Mouse (Mus musculus) limb, embryonic 13.5 days (tissue): ENCODE measurements around the gene Amigo1. TPM values are rescaled to one million over a fixed set of nuclear protein-coding genes. Genes with fewer than 3 reads are reported as not detected.

Source experiments
- ATAC-seq: fragments of 200-750 bp; cut with Nextera tagmentation; 2 replicates; pipeline ENCODE4 v1.8.0; 2017; ENCODE audit warnings: low read depth, moderate number of reproducible peaks, moderate TSS enrichment; ENCODE audit not compliant: low FRiP score
- H3K27ac ChIP-seq: fragments of 300-500 bp; sonication (generic); 2 replicates; pipeline ENCODE4 v1.5.1; 2015; ENCODE audit warnings: inconsistent platforms, mild to moderate bottlenecking, moderate library complexity
- H3K27me3 ChIP-seq: fragments of 300-500 bp; sonication (generic); 2 replicates; pipeline ENCODE4 v1.6.1; 2015; ENCODE audit warnings: mild to moderate bottlenecking, inconsistent platforms
- H3K36me3 ChIP-seq: fragments of 300-500 bp; sonication (generic); 2 replicates; pipeline ENCODE4 v1.6.1; 2015; ENCODE audit warnings: inconsistent platforms, mild to moderate bottlenecking, moderate library complexity
- H3K4me1 ChIP-seq: fragments of 300-500 bp; sonication (generic); 2 replicates; pipeline ENCODE4 v1.6.1; 2015; ENCODE audit warnings: inconsistent platforms
- H3K4me2 ChIP-seq: fragments of 300-500 bp; sonication (generic); replicated peaks from 2 replicates; pipeline ENCODE4 v1.6.1; 2015; ENCODE audit warnings: inconsistent platforms, mild to moderate bottlenecking, moderate library complexity
- H3K4me3 ChIP-seq: fragments of 300-500 bp; sonication (generic); 2 replicates; pipeline ENCODE4 v1.5.1; 2015; ENCODE audit warnings: moderate library complexity, mild to moderate bottlenecking, inconsistent platforms
- H3K9ac ChIP-seq: fragments of 300-500 bp; sonication (generic); 2 replicates; pipeline ENCODE4 v1.6.1; 2015; ENCODE audit warnings: mild to moderate bottlenecking, inconsistent platforms
- H3K9me3 ChIP-seq: fragments of 300-500 bp; sonication (generic); 2 replicates; pipeline ENCODE4 v1.6.1; 2016; ENCODE audit warnings: inconsistent platforms
- WGBS: fragments of 180-500 bp; shearing (Covaris S2); methylation state at CpG from one replicate; pipeline ENCODE4 v1.1.7; 2015; 5-methylcytosine and 5-hydroxymethylcytosine counted together
- polyA plus RNA-seq: library from polyadenylated mRNA; unstranded; fragments of >200 nt; fragmentation: Nextera tagmentation; extraction: Ambion mirVana; gene quantifications from 2 replicates; pipeline ENCODE4 v1.2.1, GENCODE M21; 2015

Gene Amigo1
- polyA plus RNA-seq, 1 experiment from 2014 or later, result 4.4 TPM

DNA sequence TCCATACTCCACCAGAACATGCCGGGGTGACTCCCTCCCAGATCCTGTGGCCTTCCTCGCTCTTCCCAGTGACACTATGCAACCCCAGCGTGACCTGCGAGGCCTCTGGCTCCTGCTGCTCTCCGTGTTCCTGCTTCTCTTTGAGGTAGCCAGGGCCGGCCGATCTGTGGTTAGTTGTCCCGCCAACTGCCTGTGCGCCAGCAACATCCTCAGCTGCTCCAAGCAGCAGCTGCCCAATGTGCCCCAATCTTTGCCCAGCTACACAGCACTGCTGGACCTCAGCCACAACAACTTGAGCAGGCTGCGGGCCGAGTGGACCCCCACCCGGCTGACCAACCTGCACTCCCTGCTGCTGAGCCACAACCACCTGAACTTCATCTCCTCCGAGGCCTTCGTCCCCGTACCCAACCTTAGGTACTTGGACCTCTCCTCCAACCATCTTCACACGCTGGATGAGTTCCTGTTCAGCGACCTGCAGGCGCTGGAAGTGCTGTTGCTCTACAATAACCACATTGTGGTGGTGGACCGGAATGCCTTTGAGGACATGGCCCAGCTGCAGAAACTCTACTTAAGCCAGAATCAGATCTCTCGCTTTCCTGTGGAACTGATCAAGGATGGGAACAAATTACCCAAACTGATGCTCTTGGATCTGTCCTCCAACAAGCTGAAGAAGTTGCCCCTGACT lies 1.1 kb downstream of the Amigo1 start:
- peak overlapping the region; percentile 80; the same call in 1 of the 2 replicates for H3K9ac ChIP-seq
- 60% methylated on average over 20 of the region's 20 CpGs for WGBS
- no peak for ATAC-seq
- no peak overlapping the region for H3K27ac ChIP-seq
- peak overlapping the region; percentile 72 for H3K4me3 ChIP-seq
- peaks cover 21% of the 10 kb centered on the region for H3K27me3 ChIP-seq
- H3K9me3 ChIP-seq, result no peaks in the 10 kb centered on the region
- peaks cover 3% of the 10 kb centered on the region; the same call in 1 of the 2 replicates for H3K36me3 ChIP-seq
- peak overlapping the region; percentile 90 for H3K4me2 ChIP-seq
- H3K4me1 ChIP-seq, result peaks cover 16% of the 10 kb centered on the region; the same call in 1 of the 2 replicates

DNA sequence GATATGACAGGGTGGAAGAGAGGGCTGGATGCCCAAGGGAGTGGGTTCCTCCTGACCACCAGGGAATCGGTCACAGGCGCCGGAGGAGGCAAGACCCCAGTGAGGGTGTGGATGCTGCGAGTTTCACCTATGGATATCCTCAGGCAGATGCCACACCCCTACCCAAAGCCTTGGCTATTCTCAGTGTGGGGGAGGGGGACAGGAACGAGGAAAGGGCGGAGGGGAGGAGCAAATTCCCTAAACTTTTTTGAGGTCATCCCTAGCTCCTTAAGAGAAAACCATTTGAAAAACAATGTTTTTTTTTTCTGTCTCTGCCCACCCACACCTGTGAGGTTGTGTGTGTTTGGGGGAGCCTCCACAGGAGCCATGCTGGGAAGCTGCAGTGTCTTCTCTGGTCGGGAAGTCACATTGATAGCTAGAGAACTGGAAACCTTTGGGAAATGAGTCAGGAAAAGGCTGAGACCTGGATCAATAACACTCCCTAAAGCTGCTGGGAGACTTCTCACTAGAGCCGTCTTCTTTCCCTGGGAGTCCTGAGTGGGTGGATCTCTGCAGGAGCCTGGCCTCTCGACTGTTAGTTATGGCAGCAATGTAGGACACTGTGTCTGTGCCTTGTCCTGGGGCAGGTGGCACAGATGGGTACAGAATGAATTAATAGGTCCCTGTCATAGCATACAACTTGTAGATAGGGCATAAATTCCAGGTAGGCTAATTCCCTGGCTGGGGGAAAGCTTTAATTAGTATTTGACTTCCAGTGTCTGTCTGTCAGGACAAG lies 2.8 kb downstream of the Amigo1 start:
- no peak overlapping the region for H3K27ac ChIP-seq
- no peak for ATAC-seq
- H3K4me1 ChIP-seq, result peaks cover 16% of the 10 kb centered on the region; the same call in 1 of the 2 replicates
- H3K36me3 ChIP-seq, result peaks cover 3% of the 10 kb centered on the region; the same call in 1 of the 2 replicates
- no peak overlapping the region for H3K4me2 ChIP-seq
- peaks cover 21% of the 10 kb centered on the region for H3K27me3 ChIP-seq
- 70% methylated on average over 9 of the region's 9 CpGs for WGBS
- H3K9ac ChIP-seq, result no peak overlapping the region
- no peak overlapping the region for H3K4me3 ChIP-seq
- H3K9me3 ChIP-seq, result no peaks in the 10 kb centered on the region

DNA sequence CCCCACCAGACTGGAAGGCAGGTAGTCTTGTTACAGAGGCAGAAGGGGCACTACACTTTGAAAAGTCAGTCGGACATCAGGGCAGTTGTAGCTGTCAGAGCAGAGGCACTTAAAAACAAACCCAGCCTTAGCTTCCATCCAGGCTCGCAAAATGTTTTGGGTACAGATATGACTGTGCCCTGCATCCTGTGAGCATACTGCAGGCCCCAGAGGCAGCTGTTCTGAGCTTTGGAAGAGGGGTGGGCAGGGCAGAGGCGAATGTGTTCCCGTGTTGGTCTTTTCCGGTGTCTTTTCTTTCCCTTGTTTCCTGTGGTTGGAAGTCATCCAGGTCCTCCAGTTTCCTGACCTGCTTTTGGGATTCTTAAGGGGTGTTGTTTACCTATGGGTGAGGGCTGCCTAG lies 3.8 kb downstream of the Amigo1 start:
- peaks cover 16% of the 10 kb centered on the region; the same call in 1 of the 2 replicates for H3K4me1 ChIP-seq
- H3K4me2 ChIP-seq, result no peak overlapping the region
- no peak overlapping the region for H3K27ac ChIP-seq
- peaks cover 3% of the 10 kb centered on the region; the same call in 1 of the 2 replicates for H3K36me3 ChIP-seq
- no peak overlapping the region for H3K4me3 ChIP-seq
- 54% methylated on average over 5 of the region's 5 CpGs for WGBS
- peak overlapping the region; percentile 19; the same call in 1 of the 2 replicates for H3K9ac ChIP-seq
- H3K27me3 ChIP-seq, result peaks cover 21% of the 10 kb centered on the region
- no peak for ATAC-seq
- H3K9me3 ChIP-seq, result no peaks in the 10 kb centered on the region

DNA sequence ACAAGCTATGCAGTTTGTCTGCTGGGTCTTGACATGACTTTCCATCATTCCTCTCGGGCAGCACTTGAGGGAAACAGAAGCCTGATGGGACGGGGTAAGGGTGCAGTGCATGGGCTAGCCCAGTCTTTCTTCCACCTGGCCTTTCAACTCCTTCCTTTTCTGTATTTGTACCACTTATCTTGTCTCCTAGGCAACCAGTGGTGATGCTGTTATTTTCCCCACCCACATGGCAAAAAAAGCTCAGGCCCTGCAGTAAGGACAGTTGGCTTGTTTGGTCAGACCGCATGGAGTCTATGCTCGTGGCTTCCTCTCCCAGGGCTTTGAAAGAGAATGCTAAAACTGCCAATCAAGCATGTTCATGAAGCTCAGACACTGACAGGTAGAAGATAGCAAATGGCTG lies 7.6 kb downstream of the Amigo1 start:
- H3K4me1 ChIP-seq, result peaks cover 32% of the 10 kb centered on the region
- no peak overlapping the region for H3K4me2 ChIP-seq
- H3K27ac ChIP-seq, result no peak overlapping the region
- no peaks in the 10 kb centered on the region for H3K27me3 ChIP-seq
- ATAC-seq, result no peak
- no peaks in the 10 kb centered on the region; the same call in 1 of the 2 replicates for H3K36me3 ChIP-seq
- no peak overlapping the region for H3K4me3 ChIP-seq
- no peak overlapping the region for H3K9ac ChIP-seq
- 70% methylated on average over 4 of the region's 4 CpGs for WGBS
- H3K9me3 ChIP-seq, result no peaks in the 10 kb centered on the region

DNA sequence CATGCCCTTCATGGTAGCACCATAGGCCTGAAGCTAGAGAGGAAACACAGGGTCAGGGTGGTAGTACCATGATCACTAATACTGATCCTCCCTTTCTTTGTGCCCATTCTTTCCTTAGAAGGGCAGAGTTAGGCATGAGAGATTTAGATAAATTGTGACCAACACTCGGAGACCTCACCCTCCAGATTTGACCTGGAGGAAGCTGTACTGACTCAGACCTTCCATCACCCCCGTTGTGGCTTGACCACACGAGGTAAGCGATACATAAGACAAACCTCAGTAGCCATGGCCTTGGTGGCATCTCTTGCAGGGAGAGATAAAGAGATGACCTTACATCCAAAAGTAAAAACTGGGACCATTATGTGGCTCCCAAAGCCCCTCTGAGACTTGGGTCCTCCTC lies 9.2 kb downstream of the Amigo1 start:
- Histone ChIP-seq H3K4me2 (no peak overlapping the region), H3K4me3 (no peak overlapping the region), H3K4me1 (peaks cover 31% of the 10 kb centered on the region), H3K36me3 (peaks cover 6% of the 10 kb centered on the region; the same call in 1 of the 2 replicates), H3K27me3 (no peaks in the 10 kb centered on the region), H3K9ac (no peak overlapping the region), H3K27ac (no peak overlapping the region), H3K9me3 (no peaks in the 10 kb centered on the region)
- 75% methylated on average over 4 of the region's 4 CpGs for WGBS
- no peak for ATAC-seq

DNA sequence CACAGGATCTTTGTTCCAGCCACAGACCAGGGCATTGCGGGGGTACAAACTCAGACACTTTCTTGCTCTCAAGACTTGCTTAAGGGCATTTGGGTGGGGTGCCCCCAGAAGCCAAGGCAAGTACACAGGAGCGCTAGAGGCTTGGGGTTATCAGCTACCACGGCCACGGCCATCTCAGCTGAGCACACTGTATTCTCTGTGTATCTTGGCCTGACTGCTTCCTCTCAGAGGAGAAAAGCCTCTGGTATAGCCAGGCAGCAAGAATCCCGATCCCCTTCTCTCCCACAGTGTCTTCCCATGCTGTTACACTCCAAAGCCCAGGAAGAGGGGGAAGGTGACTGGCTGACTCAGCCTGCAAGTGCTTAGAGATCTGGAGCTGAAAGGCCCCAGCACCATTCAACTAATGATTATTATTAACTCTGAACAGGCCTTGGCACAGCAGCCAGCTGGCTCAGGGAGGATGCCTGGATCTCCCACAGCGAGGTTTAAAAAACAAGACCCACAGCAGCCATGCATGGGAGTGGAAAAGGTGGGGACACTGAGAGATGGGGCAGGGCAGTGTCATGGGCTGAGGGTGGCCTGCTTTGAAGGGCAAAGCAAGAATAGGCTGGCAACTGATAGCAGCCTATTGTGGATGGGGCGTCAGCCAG lies 9.9 kb downstream of the Amigo1 start:
- 65% methylated on average over 7 of the region's 7 CpGs for WGBS
- no peak for ATAC-seq

DNA sequence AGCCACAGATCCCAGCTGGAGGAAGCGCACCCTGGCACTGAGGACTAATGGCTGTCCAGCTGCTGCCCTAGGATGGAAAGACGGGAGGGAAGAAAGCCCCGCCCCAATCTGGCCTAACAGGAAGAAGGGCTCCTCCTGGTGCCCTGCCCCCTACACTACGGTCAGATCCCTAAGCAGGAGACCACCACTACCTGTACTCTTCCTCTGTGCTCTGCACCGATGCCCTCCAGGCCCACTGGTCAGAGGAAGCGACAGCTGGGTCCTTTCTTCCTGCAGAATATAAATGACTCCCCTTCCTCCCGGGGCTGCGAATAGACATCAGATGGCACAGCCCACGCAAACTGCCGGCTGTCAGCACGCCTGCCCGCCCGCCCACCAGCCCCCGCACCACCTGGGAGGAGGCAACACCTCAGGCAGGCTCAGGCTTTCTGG lies 10.9 kb downstream of the Amigo1 start:
- H3K27ac ChIP-seq, result no peak overlapping the region
- peaks cover 47% of the 10 kb centered on the region for H3K4me1 ChIP-seq
- no peak for ATAC-seq
- peaks cover 13% of the 10 kb centered on the region for H3K36me3 ChIP-seq
- H3K9ac ChIP-seq, result peak overlapping the region; percentile 35
- H3K4me3 ChIP-seq, result no peak overlapping the region
- WGBS, result 13% methylated on average over 13 of the region's 14 CpGs
- peak overlapping the region; percentile 45 for H3K4me2 ChIP-seq
- H3K9me3 ChIP-seq, result no peaks in the 10 kb centered on the region
- no peaks in the 10 kb centered on the region for H3K27me3 ChIP-seq

More for the DNA sequence above, 9.9 kb downstream of the Amigo1 start:
- Histone ChIP-seq H3K4me3 (no peak overlapping the region), H3K9ac (peak overlapping the region; percentile 35; the same call in 1 of the 2 replicates), H3K4me1 (peaks cover 37% of the 10 kb centered on the region), H3K27ac (no peak overlapping the region), H3K4me2 (no peak overlapping the region), H3K27me3 (no peaks in the 10 kb centered on the region), H3K9me3 (no peaks in the 10 kb centered on the region), H3K36me3 (peaks cover 6% of the 10 kb centered on the region; the same call in 1 of the 2 replicates)

DNA sequence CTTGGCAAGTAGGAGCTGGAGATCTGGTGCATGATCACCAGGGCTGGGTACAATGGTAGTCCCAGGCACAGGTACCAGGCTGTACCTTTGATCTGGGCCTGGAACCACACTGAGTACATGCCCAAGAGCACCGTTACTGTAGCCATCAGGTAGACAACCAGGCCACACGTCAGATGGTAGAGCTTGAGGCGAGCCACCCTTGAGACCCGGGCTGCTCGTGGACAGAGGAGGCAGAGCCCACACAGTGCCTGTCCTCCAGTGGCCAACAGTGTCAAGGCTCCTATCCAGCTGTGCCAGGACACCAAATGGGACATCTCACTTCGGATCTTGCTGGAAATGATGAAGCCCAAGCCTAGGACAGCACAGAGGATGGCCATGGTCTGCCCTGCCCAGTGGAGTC lies 13.1 kb downstream of the Amigo1 start:
- H3K4me1 ChIP-seq, result peaks cover 59% of the 10 kb centered on the region
- WGBS, result 90% methylated on average over 6 of the region's 6 CpGs
- no peaks in the 10 kb centered on the region for H3K27me3 ChIP-seq
- H3K4me2 ChIP-seq, result no peak overlapping the region
- no peaks in the 10 kb centered on the region for H3K9me3 ChIP-seq
- H3K9ac ChIP-seq, result no peak overlapping the region
- no peak overlapping the region for H3K4me3 ChIP-seq
- no peak overlapping the region for H3K27ac ChIP-seq
- peaks cover 32% of the 10 kb centered on the region for H3K36me3 ChIP-seq
- ATAC-seq, result no peak

DNA sequence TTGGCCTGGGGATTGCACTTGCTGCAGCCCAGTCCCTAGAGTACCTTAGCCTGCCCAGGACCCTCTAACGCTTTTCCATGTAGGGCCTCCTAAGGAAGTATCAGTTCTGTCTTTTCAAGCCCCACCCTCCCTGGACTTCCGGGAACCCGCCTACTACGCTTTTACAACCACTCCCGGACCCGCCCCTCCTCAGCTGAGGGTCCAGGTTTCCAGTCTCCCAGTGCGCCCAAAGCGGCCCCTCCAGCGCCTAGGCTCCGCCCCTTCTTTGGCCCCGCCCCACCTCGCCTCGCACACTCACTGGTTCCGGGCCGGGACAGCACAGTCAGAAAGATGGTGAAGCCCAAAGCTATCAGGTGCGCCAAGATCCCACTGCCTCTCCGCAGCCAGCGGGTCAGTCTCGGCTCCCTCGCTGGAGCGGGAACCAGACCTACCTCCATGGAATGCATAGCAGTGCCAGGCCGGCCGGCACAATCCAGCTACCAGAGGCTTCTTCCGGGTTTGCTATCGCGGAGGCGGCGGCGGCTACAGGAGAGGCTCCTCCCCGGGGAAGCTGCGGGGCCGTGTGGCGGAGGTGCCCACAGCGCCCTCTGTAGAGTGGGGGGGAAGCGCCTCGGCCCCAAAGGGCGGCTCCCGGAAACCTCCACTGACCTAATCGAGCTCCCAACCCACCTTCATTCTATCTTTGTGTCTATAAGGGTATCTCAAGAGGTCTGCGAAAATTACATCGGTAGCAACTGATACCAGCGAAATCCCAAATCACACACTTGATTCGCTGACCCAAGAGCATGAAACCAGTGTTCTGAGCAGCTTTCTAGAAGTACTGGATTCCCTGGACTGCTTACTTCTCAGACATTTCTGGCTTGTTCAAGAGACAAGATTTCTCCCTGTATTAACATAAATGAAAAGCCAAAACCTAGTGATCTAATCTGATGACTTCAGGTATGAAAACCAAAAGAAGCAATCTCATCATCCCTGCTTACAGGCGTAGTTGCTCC lies 14.5 kb downstream of the Amigo1 start, which contains the start of gene Cyb561d1:
Gene Cyb561d1 (minus strand): TSS at position 884 of the 995 bp plus-strand sequence.
- H3K9ac ChIP-seq, result peak within 1 kb of the TSS; percentile 70
- peaks cover 55% of the 10 kb centered on the region for H3K4me1 ChIP-seq
- 4% methylated on average over 44 of the region's 44 CpGs for WGBS
- peak; percentile 92 for ATAC-seq
- no peaks in the 10 kb centered on the region for H3K27me3 ChIP-seq
- H3K4me2 ChIP-seq, result peak within 1 kb of the TSS; percentile 87
- H3K4me3 ChIP-seq, result peak within 1 kb of the TSS; percentile 59
- peaks cover 46% of the 10 kb centered on the region for H3K36me3 ChIP-seq
- no peaks in the 10 kb centered on the region for H3K9me3 ChIP-seq
- peak within 1 kb of the TSS; percentile 45; the same call in 1 of the 2 replicates for H3K27ac ChIP-seq

DNA sequence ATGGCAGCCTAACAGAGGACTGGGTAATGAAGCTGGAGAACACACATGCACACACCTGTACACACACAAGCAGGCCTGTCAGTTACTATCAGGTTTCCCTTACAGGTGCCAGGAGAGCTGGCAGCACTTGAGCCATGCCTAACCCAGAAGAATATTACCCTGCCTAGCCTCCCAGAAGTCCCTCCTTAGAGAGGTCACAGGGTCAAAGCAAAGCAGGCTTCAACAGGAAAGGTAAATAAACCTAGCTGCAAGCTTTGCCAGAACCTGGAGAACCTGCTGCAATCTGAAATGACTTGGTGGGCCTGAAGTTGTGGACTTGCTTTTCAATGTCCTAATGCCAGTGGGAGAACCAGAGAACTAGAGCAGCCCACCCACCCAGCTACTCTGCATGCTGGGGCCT lies 16.4 kb downstream of the Amigo1 start:
- Histone ChIP-seq H3K4me3 (no peak overlapping the region), H3K27me3 (no peaks in the 10 kb centered on the region), H3K4me1 (peaks cover 49% of the 10 kb centered on the region), H3K4me2 (no peak overlapping the region), H3K9me3 (no peaks in the 10 kb centered on the region), H3K27ac (no peak overlapping the region), H3K9ac (peak overlapping the region; percentile 19; the same call in 1 of the 2 replicates), H3K36me3 (peaks cover 65% of the 10 kb centered on the region)
- no peak for ATAC-seq

DNA sequence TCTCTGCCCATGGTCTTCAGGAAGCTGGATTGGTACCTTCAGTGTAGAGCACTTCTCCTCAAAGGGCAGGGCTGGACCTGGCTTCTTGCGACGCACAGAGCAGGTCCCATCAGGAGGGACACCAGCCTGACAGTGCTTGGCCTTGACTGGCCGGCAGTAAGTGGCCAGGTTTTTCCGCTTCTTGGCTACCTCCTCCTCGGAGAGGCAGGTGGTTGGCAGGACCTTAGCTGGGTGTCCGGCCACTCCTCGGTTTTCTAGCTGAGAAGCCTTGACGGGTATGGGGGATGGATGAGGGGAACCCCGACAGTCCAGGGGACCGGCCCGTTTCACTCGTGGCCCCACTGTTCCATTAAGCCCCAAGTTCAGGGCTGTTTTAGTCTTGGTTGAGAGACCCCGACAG lies 17.1 kb downstream of the Amigo1 start:
- no peak for ATAC-seq
- WGBS, result 94% methylated on average over 13 of the region's 13 CpGs

More for the DNA sequence above, 17.1 kb downstream of the Amigo1 start:
- Histone ChIP-seq H3K9ac (peak overlapping the region; percentile 19; the same call in 1 of the 2 replicates), H3K9me3 (no peaks in the 10 kb centered on the region), H3K36me3 (peaks cover 72% of the 10 kb centered on the region), H3K4me2 (no peak overlapping the region), H3K27ac (no peak overlapping the region), H3K27me3 (no peaks in the 10 kb centered on the region), H3K4me3 (no peak overlapping the region), H3K4me1 (peaks cover 51% of the 10 kb centered on the region)
